Comparison of ENCODE assay signal across 8 mouse cellular contexts in the genomic region with DNA sequence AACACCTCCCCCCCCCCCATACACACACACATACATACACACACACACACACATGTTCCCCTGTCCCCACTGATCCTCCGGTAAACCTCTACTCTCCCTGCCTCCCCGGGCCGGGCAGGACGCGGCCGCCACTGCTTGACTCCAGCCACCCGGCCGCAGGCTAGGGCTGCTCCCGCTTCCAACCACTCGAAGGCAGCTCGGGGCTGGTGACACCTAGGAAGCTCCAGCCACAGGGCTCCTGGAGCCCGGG. TPM values are rescaled to one million over a fixed set of nuclear protein-coding genes. Genes with fewer than 3 reads are reported as not detected.
DNase-seq lines count a peak whose midpoint lies in the region; ATAC-seq and TF ChIP-seq lines count a peak whose summit lies in the region.

No protein-coding gene starts in this region.

- intact Hi-C loops in gastrocnemius, postnatal 36 days (cut with DNase I) = loop anchor here (2.0 to 5.0 kb wide), 4 partner anchors 25 to 249 kb away; no protein-coding TSS in a partner anchor

- H3K27ac ChIP-seq in kidney, adult 2 months (ENCODE audit: insufficient read depth, low read depth, low read length) = peak overlapping the region; percentile 70
- peak overlapping the region; percentile 98 for H3K27ac ChIP-seq in cortical plate, adult 2 months (ENCODE audit: insufficient read depth, low read length)
- peak overlapping the region; percentile 99 for H3K27ac ChIP-seq in hindbrain, embryonic 11.5 days (ENCODE audit: low read depth, low read length)

- H3K27me3 ChIP-seq in kidney, adult 2 months (replicated peaks; ENCODE audit: control insufficient read depth, insufficient read depth, low read length) = no peaks in the 10 kb centered on the region; the same call in 1 of the 2 replicates
- no peaks in the 10 kb centered on the region for H3K27me3 ChIP-seq in hindbrain, embryonic 11.5 days (ENCODE audit: control insufficient read depth, insufficient read depth, low read length)

- peak overlapping the region; percentile 84 for H3K4me2 ChIP-seq in hindbrain, embryonic 11.5 days (replicated peaks; ENCODE audit: low read depth, low read length)

- peak; percentile 45 for ATAC-seq in hindbrain, embryonic 11.5 days (ENCODE audit: low FRiP score)

- H3K4me1 ChIP-seq in kidney, adult 2 months (ENCODE audit: control insufficient read depth, insufficient read depth, low read length) = no peaks in the 10 kb centered on the region
- H3K4me1 ChIP-seq in cortical plate, adult 2 months (ENCODE audit: control insufficient read depth, insufficient read depth, low read length) = peaks cover 5% of the 10 kb centered on the region
- H3K4me1 ChIP-seq in hindbrain, embryonic 11.5 days (replicated peaks; ENCODE audit: control insufficient read depth, insufficient read depth, low read length) = peaks cover 12% of the 10 kb centered on the region

- H3K9ac ChIP-seq in hindbrain, embryonic 11.5 days (ENCODE audit: low read depth, low read length) = peak overlapping the region; percentile 98

- H3K36me3 ChIP-seq in kidney, adult 2 months (ENCODE audit: control insufficient read depth, insufficient read depth, low read length) = no peaks in the 10 kb centered on the region
- no peaks in the 10 kb centered on the region for H3K36me3 ChIP-seq in hindbrain, embryonic 11.5 days (ENCODE audit: control insufficient read depth, insufficient read depth, low read length)

- H3K4me3 ChIP-seq in kidney, adult 2 months (ENCODE audit: insufficient read depth, low read depth, low read length) = peak overlapping the region; percentile 80
- peak overlapping the region; percentile 82 for H3K4me3 ChIP-seq in cortical plate, adult 2 months (ENCODE audit: insufficient read depth, low read length)
- peak overlapping the region; percentile 94 for H3K4me3 ChIP-seq in hindbrain, embryonic 11.5 days (ENCODE audit: low read depth, low read length)

- under 1% methylated on average over 12 of the region's 12 CpGs for WGBS in kidney, adult 2 months
- 1% methylated on average over 12 of the region's 12 CpGs for WGBS in hindbrain, embryonic 11.5 days

- no peak for DNase-seq in kidney, adult 2 months
- DNase-seq in kidney, adult 9 months = no peak
- peak; percentile 73 for DNase-seq in hindbrain, embryonic 11.5 days (ENCODE audit: low spot score)
- DNase-seq in lung, postnatal 36 days = peak; percentile 17
- DNase-seq in right cerebral cortex, adult 2 months (ENCODE audit: low spot score in 2 of 2) = no peak
- DNase-seq in urinary bladder, postnatal 10 days (ENCODE audit: low spot score) = no peak
- DNase-seq in gastrocnemius, postnatal 36 days = no peak

- TF ChIP-seq CTCF in kidney, adult 2 months (conservative IDR thresholded peaks at IDR 0.05; ENCODE audit: insufficient read depth, insufficient read length, low read depth, low read length) = no peak
- TF ChIP-seq CTCF in cortical plate, adult 2 months (IDR thresholded peaks at IDR 0.05; ENCODE audit: extremely low read depth, insufficient read depth, low read length) = no peak

- TF ChIP-seq POLR2A in kidney, adult 2 months (IDR thresholded peaks at IDR 0.05; ENCODE audit: low read depth, low read length) = no peak
- TF ChIP-seq POLR2A in cortical plate, adult 2 months (IDR thresholded peaks at IDR 0.05; ENCODE audit: extremely low read depth, insufficient read depth, low read length) = no peak

- H3K9me3 ChIP-seq in hindbrain, embryonic 11.5 days (ENCODE audit: control insufficient read depth, low read length) = no peaks in the 10 kb centered on the region

RNA-seq across cellular contexts. Expression of a gene that starts 0.9 kb away (rescaled TPM):
- polyA plus RNA-seq in kidney, adult 2 months (2012; rRNA removed) = 7.1 and 8.2 TPM in 2 replicates
- 80.9 and 84.4 TPM in 2 replicates for polyA plus RNA-seq in cortical plate, adult 2 months (2012; rRNA removed)
- 16.0 and 18.8 TPM in 2 replicates for polyA plus RNA-seq in hindbrain, embryonic 11.5 days (2014; fragmentation: Nextera tagmentation; extraction: Ambion mirVana)
- total RNA-seq in gastrocnemius, postnatal 36 days (2021) = 10 to 100 TPM; 31.1 to 43.3 TPM

Comparison
In these comparisons a context has a peak if more than half of its experiments do, and no peak if none do; other contexts are left out.
1. DNase-seq: peak in hindbrain, embryonic 11.5 days (single experiment) and lung, postnatal 36 days (single experiment); none in kidney, adult 2 months (single experiment), kidney, adult 9 months (single experiment), right cerebral cortex, adult 2 months (0 of 2), urinary bladder, postnatal 10 days (single experiment) and gastrocnemius, postnatal 36 days (0 of 2).
2. Peak in every context shown above with its lines, with median percentiles within 50 percentile points of each other: H3K27ac ChIP-seq and H3K4me3 ChIP-seq.